Mouse (Mus musculus) brain, embryonic 14.5 days (tissue): ENCODE measurements around the gene Lmo2.

Experiments used
- CTCF ChIP-seq: fragments of 200-500 bp; IDR thresholded peaks from 2 replicates; pipeline ENCODE4 v1.5.1; 2012; ENCODE audit warnings: inconsistent platforms, mild to moderate bottlenecking, moderate library complexity, borderline replicate concordance; ENCODE audit not compliant: insufficient read depth, insufficient read length; ENCODE audit errors: extremely low read depth
- POLR2A ChIP-seq: fragments of 200-500 bp; IDR thresholded peaks from 2 replicates; pipeline ENCODE4 v1.6.1; 2012; ENCODE audit warnings: mild to moderate bottlenecking, inconsistent platforms, borderline replicate concordance; ENCODE audit not compliant: poor library complexity, insufficient read depth, insufficient read length, severe bottlenecking; ENCODE audit errors: extremely low read depth

- TF ChIP-seq POLR2A (no peak), CTCF (no peak)
Measured at GRCm38 (mm10) chr2:103959574-103959973, 1.8 kb downstream of the Lmo2 start.
